Mouse (Mus musculus): ENCODE results near the gene Nrg3. TPM values are rescaled to one million over a fixed set of nuclear protein-coding genes. Genes with fewer than 3 reads are reported as not detected.
A peak's percentile ranks its signal among the peaks of the same experiment; 100 is the strongest.

The Nrg3 gene
- total and polyA plus RNA-seq, 3 experiments, result not detected

DNA sequence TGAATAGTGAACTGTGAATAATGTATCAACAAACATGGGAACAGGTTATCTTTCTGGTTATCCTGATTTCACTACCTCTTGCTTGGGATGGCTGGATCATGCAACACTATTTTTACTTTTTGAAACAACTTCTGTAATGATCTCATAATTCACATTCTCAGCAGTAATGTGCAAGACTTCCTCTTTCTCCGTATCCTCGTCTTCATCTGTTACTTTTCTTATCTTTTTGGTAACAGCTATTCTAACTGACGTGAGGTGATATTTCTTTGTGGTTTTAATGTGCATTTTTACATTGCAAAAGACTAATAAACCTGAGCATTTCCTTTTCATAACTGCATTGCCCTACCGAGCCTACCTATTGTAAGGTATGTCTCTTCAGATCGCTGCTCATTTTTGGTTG is 44.4 kb downstream of the Nrg3 start:
- Histone ChIP-seq H3K79me2 (ENCODE audit: control insufficient read depth, insufficient read depth, low read length, poor library complexity) (no peaks in the 10 kb centered on the region), H3K36me3 (ENCODE audit: control insufficient read depth in 1 of 2, insufficient read depth in 2 of 2, low read length in 2 of 2) (peaks cover 0 to 4% of the 10 kb centered on the region in 2 experiments; a peak in 2 of 4 replicates), H3K4me1 (ENCODE audit: control insufficient read depth in 1 of 2, insufficient read depth in 2 of 2, low read length in 2 of 2) (0 out of 4 replicates have a peak, but pooled peaks cover 0 to 3% of the 10 kb centered on the region in 2 experiments), H3K27me3 (ENCODE audit: control insufficient read depth in 1 of 2, insufficient read depth in 2 of 2, low read length in 2 of 2) (no peaks in the 10 kb centered on the region), H3K9me3 (replicated peaks; ENCODE audit: insufficient read depth, low read length) (no peaks in the 10 kb centered on the region), H3K4me3 (ENCODE audit: control insufficient read depth in 1 of 2, insufficient read depth in 1 of 2, low read depth in 2 of 2, low read length in 2 of 2) (no peak overlapping the region), H3K27ac (ENCODE audit: control insufficient read depth, low read depth, low read length) (no peak overlapping the region), H3K9ac (ENCODE audit: control insufficient read depth, low read depth, low read length, poor library complexity, severe bottlenecking) (no peak overlapping the region)
- TF ChIP-seq MYC (IDR thresholded peaks at IDR 0.05; ENCODE audit: low read depth, low read length), result no peak
- TF ChIP-seq MEF2A (IDR thresholded peaks at IDR 0.05; ENCODE audit: extremely low read depth, insufficient replicate concordance, low read depth, low read length, poor library complexity, severe bottlenecking), result no peak
- TF ChIP-seq ZKSCAN1 (IDR thresholded peaks at IDR 0.05; ENCODE audit: low read depth, low read length), result no peak
- TF ChIP-seq MAFK (IDR thresholded peaks at IDR 0.05; ENCODE audit: borderline replicate concordance, low read depth, low read length), result no peak
- TF ChIP-seq ETS1 (IDR thresholded peaks at IDR 0.05; ENCODE audit: low read depth, low read length), result peak; percentile 80
- no peak for TF ChIP-seq CHD2 (IDR thresholded peaks at IDR 0.05; ENCODE audit: low read length)
- peak; percentile 52; the same call in 1 of the 2 replicates for TF ChIP-seq MYB (IDR thresholded peaks at IDR 0.05; ENCODE audit: low read depth, low read length)
- TF ChIP-seq NRF1 (IDR thresholded peaks at IDR 0.05; ENCODE audit: insufficient read depth, low read depth, low read length, poor library complexity, severe bottlenecking), result no peak
- TF ChIP-seq RCOR1 (IDR thresholded peaks at IDR 0.05; ENCODE audit: low read depth, low read length), result peak; percentile 43; the same call in 1 of the 2 replicates
- peak; percentile 44 for TF ChIP-seq TAL1 (IDR thresholded peaks at IDR 0.05; ENCODE audit: low read length)
- peak; percentile 94 for TF ChIP-seq TCF12 (IDR thresholded peaks at IDR 0.05; ENCODE audit: low read depth, low read length)
- no peak for TF ChIP-seq MAX (IDR thresholded peaks at IDR 0.05; ENCODE audit: low read length)
- no peak for TF ChIP-seq CHD1 (IDR thresholded peaks at IDR 0.05; ENCODE audit: low read depth, low read length)
- no peak for TF ChIP-seq BHLHE40 (IDR thresholded peaks at IDR 0.05; ENCODE audit: borderline replicate concordance, low read depth, low read length)
- TF ChIP-seq POLR2AphosphoS5 (IDR thresholded peaks at IDR 0.05; ENCODE audit: borderline replicate concordance, low read depth, low read length), result no peak
- TF ChIP-seq E2F4 (IDR thresholded peaks at IDR 0.05; ENCODE audit: borderline replicate concordance, low read depth, low read length), result no peak
- TF ChIP-seq EP300 (IDR thresholded peaks at IDR 0.05; ENCODE audit: low read depth in 1 of 2, low read length in 2 of 2), result peak; percentile 90 to 93
- TF ChIP-seq KAT2A (conservative IDR thresholded peaks at IDR 0.05; ENCODE audit: low read depth, low read length), result no peak
- TF ChIP-seq GATA1 (IDR thresholded peaks at IDR 0.05; ENCODE audit: low read depth, low read length), result peak; percentile 87
- DNase-seq (ENCODE audit: low read depth, low spot score), result peak; percentile 59

DNA sequence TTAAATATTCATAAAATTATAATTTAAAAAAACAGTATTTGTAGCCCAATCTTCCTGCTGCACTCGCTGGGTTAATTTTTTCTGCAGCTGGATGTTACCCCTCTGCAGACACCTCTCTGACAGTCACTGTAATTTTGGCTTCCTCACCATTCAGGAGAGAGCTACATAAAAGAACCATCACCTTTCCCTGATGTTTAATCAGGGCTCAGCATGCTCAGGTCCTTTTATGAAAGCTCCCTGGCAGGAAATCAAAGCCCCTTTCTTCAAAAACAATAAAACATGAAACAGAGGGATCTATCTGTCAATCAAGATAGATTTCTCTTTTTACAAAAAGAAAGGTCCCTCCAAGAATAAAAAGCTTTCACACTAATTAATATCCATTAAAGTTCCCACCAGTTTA is 51.0 kb downstream of the Nrg3 start:
- no peak overlapping the region for H3K9ac ChIP-seq (ENCODE audit: control insufficient read depth, low read depth, low read length, poor library complexity, severe bottlenecking)
- H3K27me3 ChIP-seq (ENCODE audit: control insufficient read depth in 1 of 2, insufficient read depth in 2 of 2, low read length in 2 of 2), result no peaks in the 10 kb centered on the region
- H3K9me3 ChIP-seq (replicated peaks; ENCODE audit: insufficient read depth, low read length), result no peaks in the 10 kb centered on the region
- H3K4me1 ChIP-seq (ENCODE audit: control insufficient read depth in 1 of 2, insufficient read depth in 2 of 2, low read length in 2 of 2), result no peaks in the 10 kb centered on the region
- TF ChIP-seq NELFE (IDR thresholded peaks at IDR 0.05; ENCODE audit: low read depth, low read length), result no peak
- TF ChIP-seq USF2 (IDR thresholded peaks at IDR 0.05; ENCODE audit: borderline replicate concordance in 1 of 2, insufficient read depth in 1 of 2, low read depth in 1 of 2, low read length in 2 of 2), result no peak
- TF ChIP-seq ZC3H11A (IDR thresholded peaks at IDR 0.05; ENCODE audit: low read depth, low read length), result no peak
- no peak overlapping the region for H3K4me3 ChIP-seq (ENCODE audit: control insufficient read depth in 1 of 2, insufficient read depth in 1 of 2, low read depth in 2 of 2, low read length in 2 of 2)
- no peaks in the 10 kb centered on the region for H3K79me2 ChIP-seq (ENCODE audit: control insufficient read depth, insufficient read depth, low read length, poor library complexity)
- no peak for DNase-seq (ENCODE audit: low read depth, low spot score)
- H3K36me3 ChIP-seq (ENCODE audit: control insufficient read depth in 1 of 2, insufficient read depth in 2 of 2, low read length in 2 of 2), result no peaks in the 10 kb centered on the region
- no peak overlapping the region for H3K27ac ChIP-seq (ENCODE audit: control insufficient read depth, low read depth, low read length)

Data from MEL (cell line).